Mouse (Mus musculus) liver, embryonic 14.5 days (tissue): ENCODE measurements around the gene Slc35c1. TPM values are rescaled to one million over a fixed set of nuclear protein-coding genes. Genes with fewer than 3 reads are reported as not detected.

Experiments
- ATAC-seq: fragments of 200-750 bp; cut with Nextera tagmentation; 2 replicates; pipeline ENCODE4 v1.8.0; 2017; ENCODE audit warnings: moderate number of reproducible peaks, mild to moderate bottlenecking, moderate library complexity; ENCODE audit not compliant: insufficient read depth
- DNase-seq, 3 experiments: peaks; one replicate each; pipeline ENCODE4 v3.0.0-alpha.2; 2012 to 2013; ENCODE audit warnings: low read depth in 3 of 3, low spot score in 3 of 3
- H3K27ac ChIP-seq: fragments of 300-500 bp; sonication (generic); 2 replicates; pipeline ENCODE4 v1.5.1; 2014; ENCODE audit warnings: moderate library complexity, mild to moderate bottlenecking, control low read depth, inconsistent platforms
- H3K27me3 ChIP-seq: fragments of 300-500 bp; sonication (generic); 2 replicates; pipeline ENCODE4 v1.6.1; 2014; ENCODE audit warnings: mild to moderate bottlenecking, low read length, moderate library complexity; ENCODE audit not compliant: control insufficient read depth, insufficient read depth
- H3K36me3 ChIP-seq: fragments of 300-500 bp; sonication (generic); replicated peaks from 2 replicates; pipeline ENCODE4 v1.6.1; 2014; ENCODE audit warnings: low read depth; ENCODE audit not compliant: control insufficient read depth, insufficient read depth
- H3K4me1 ChIP-seq, 2 experiments: fragments of 200-500 bp in 1 of 2; fragments of 300-500 bp in 1 of 2; sonication (generic) in 1 of 2; replicated peaks; 2 replicates each; pipeline ENCODE4 v1.6.1; 2012 to 2014; ENCODE audit warnings: antibody characterized with exemption in 1 of 2, inconsistent platforms in 1 of 2, low read length in 1 of 2; ENCODE audit not compliant: control insufficient read depth in 2 of 2, insufficient read depth in 2 of 2
- H3K4me2 ChIP-seq: fragments of 300-500 bp; sonication (generic); 2 replicates; pipeline ENCODE4 v1.6.1; 2014; ENCODE audit warnings: low read depth, mild to moderate bottlenecking, control low read depth, moderate library complexity
- H3K4me3 ChIP-seq, 2 experiments: fragments of 200-500 bp in 1 of 2; fragments of 300-500 bp in 1 of 2; sonication (generic) in 1 of 2; 2 replicates each; pipeline ENCODE4 v1.5.1; 2012 to 2014; ENCODE audit warnings: low read depth in 2 of 2, low read length in 2 of 2, mild to moderate bottlenecking in 2 of 2, control low read depth in 1 of 2, inconsistent platforms in 1 of 2, moderate library complexity in 1 of 2; ENCODE audit not compliant: insufficient read depth in 1 of 2
- H3K9ac ChIP-seq: fragments of 300-500 bp; sonication (generic); replicated peaks from 2 replicates; pipeline ENCODE4 v1.6.1; 2014; ENCODE audit warnings: mild to moderate bottlenecking, control low read depth, moderate library complexity
- H3K9me3 ChIP-seq: fragments of 300-500 bp; sonication (generic); 2 replicates; pipeline ENCODE4 v1.6.1; 2016; ENCODE audit warnings: low read length, mixed read lengths; ENCODE audit not compliant: control insufficient read depth
- CTCF ChIP-seq: IDR thresholded peaks from 2 replicates; pipeline ENCODE4 v1.5.1; 2016; ENCODE audit warnings: antibody characterized with exemption, low read depth, control low read depth
- EP300 ChIP-seq: IDR thresholded peaks from 2 replicates; pipeline ENCODE4 v1.6.1; 2016; ENCODE audit warnings: antibody characterized with exemption, low read depth
- WGBS: fragments of 180-500 bp; shearing (Covaris S2); extraction: QIAGEN DNeasy Blood & Tissue Kit; methylation state at CpG from one replicate; pipeline ENCODE4 v1.1.7; 2014; ENCODE audit not compliant: insufficient replicate concordance; 5-methylcytosine and 5-hydroxymethylcytosine counted together
- polyA plus RNA-seq, 2 experiments: library from polyadenylated mRNA; depleted of rRNA in 1 of 2; stranded (reverse) in 1 of 2; unstranded in 1 of 2; fragments of >200 nt; fragmentation: Nextera tagmentation in 1 of 2; extraction: Ambion mirVana in 1 of 2; gene quantifications; 2 replicates each; pipeline versions ENCODE4 v1.2.1 to v1.2.3; 2012 to 2014

Slc35c1 gene
- 7.0 and 7.7 TPM in 2 replicates for polyA plus RNA-seq (2012; rRNA removed)
- polyA plus RNA-seq (2014; fragmentation: Nextera tagmentation; extraction: Ambion mirVana) = 8.6 and 9.9 TPM in 2 replicates

GRCm38 (mm10) chr2:92459921-92460707 is at the start of gene Slc35c1:
Slc35c1 (minus strand) TSS chr2:92460538.
- ATAC-seq = 0 out of 2 replicates have a peak, but pooled peaks have one; percentile 5
- H3K4me1 ChIP-seq = peaks cover 10 to 23% of the 10 kb centered on the region in 2 experiments

DNA sequence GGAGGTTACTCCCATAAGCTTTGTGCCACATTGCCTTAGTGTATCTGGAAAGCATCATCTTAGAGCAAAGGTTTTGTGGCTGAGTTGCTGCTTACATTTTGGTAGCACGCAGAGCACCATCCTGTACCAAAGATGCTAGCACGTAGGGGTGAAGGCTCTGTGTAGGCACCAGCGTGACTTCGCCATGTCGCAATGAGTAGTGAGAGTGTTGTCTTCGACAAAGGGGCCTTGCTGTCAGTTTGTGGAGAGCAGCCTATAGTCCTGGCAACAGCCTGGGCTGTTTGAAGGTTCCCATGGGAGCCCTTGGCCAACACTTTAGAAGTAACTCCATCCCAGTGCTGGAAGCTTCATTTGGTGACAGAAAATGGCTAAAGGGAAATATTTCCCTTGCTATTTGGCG is 45.0 kb upstream of the Slc35c1 start:
- Histone ChIP-seq H3K4me3 (no peak overlapping the region), H3K4me1 (no peaks in the 10 kb centered on the region), H3K9me3 (no peaks in the 10 kb centered on the region), H3K27me3 (no peaks in the 10 kb centered on the region), H3K36me3 (no peaks in the 10 kb centered on the region), H3K27ac (no peak overlapping the region), H3K9ac (no peak overlapping the region), H3K4me2 (no peak overlapping the region)
- TF ChIP-seq CTCF = no peak
- TF ChIP-seq EP300 = no peak
- 68% methylated on average over 7 of the region's 7 CpGs for WGBS
- ATAC-seq (no peak), DNase-seq (no peak)

More at GRCm38 (mm10) chr2:92459921-92460707, at the start of gene Slc35c1:
- peak within 1 kb of the TSS; percentile 69 to 92 for H3K4me3 ChIP-seq
- peak within 1 kb of the TSS; percentile 87 for H3K4me2 ChIP-seq
- TF ChIP-seq CTCF (no peak), EP300 (no peak)
- no peaks in the 10 kb centered on the region for H3K36me3 ChIP-seq
- no peak within 1 kb of the TSS for H3K27ac ChIP-seq
- DNase-seq = no peak
- H3K27me3 ChIP-seq = no peaks in the 10 kb centered on the region; the same call in 1 of the 2 replicates
- peak within 1 kb of the TSS; percentile 59 for H3K9ac ChIP-seq
- 3% methylated on average over 34 of the region's 34 CpGs for WGBS
- H3K9me3 ChIP-seq = no peaks in the 10 kb centered on the region

- TF ChIP-seq EP300 (no peak), CTCF (peak; percentile 35)
- Histone ChIP-seq H3K4me1 (no peaks in the 10 kb centered on the region), H3K4me2 (no peak overlapping the region), H3K4me3 (no peak overlapping the region), H3K27me3 (no peaks in the 10 kb centered on the region), H3K27ac (no peak overlapping the region), H3K36me3 (no peaks in the 10 kb centered on the region), H3K9ac (no peak overlapping the region), H3K9me3 (no peaks in the 10 kb centered on the region)
- ATAC-seq = no peak
- 47% methylated on average over 3 of the region's 3 CpGs for WGBS
- no peak for DNase-seq
Observed at GRCm38 (mm10) chr2:92503421-92503820, 43.1 kb upstream of the Slc35c1 start.

- Histone ChIP-seq H3K4me1 (no peaks in the 10 kb centered on the region), H3K4me3 (no peak overlapping the region), H3K9me3 (no peaks in the 10 kb centered on the region), H3K9ac (no peak overlapping the region), H3K36me3 (no peaks in the 10 kb centered on the region), H3K27ac (no peak overlapping the region), H3K4me2 (no peak overlapping the region), H3K27me3 (no peaks in the 10 kb centered on the region)
- no peak for ATAC-seq
- 76% methylated on average over 3 of the region's 3 CpGs for WGBS
- no peak for DNase-seq
- TF ChIP-seq CTCF = no peak
Observed at GRCm38 (mm10) chr2:92499701-92500322, 39.5 kb upstream of the Slc35c1 start.

- no peak overlapping the region for H3K27ac ChIP-seq
- no peaks in the 10 kb centered on the region for H3K27me3 ChIP-seq
- TF ChIP-seq CTCF = no peak
- no peak for TF ChIP-seq EP300
- H3K9ac ChIP-seq = no peak overlapping the region
- H3K4me3 ChIP-seq = no peak overlapping the region
- DNase-seq = no peak
- H3K4me2 ChIP-seq = no peak overlapping the region
- WGBS = 60% methylated on average over 5 of the region's 5 CpGs
- H3K4me1 ChIP-seq = no peaks in the 10 kb centered on the region
- no peaks in the 10 kb centered on the region for H3K9me3 ChIP-seq
- no peaks in the 10 kb centered on the region for H3K36me3 ChIP-seq
- ATAC-seq = no peak
Observed at GRCm38 (mm10) chr2:92497112-92497511, 36.8 kb upstream of the Slc35c1 start.
